Mouse (Mus musculus) bone marrow macrophage, adult 2 months (primary cell): ENCODE data around the gene Msantd4. TPM values are rescaled to one million over a fixed set of nuclear protein-coding genes. Genes with fewer than 3 reads are reported as not detected.
"Not testable (repeated sequence)": the region's sequence is repeated elsewhere in the genome, so short reads cannot be mapped to it uniquely, and the experiment has no call there.

Experiments used
- H3K27ac ChIP-seq: 2 replicates; pipeline ENCODE4 v1.5.1; 2012; ENCODE audit warnings: low read depth, low read length; ENCODE audit not compliant: insufficient read depth
- H3K4me1 ChIP-seq: 2 replicates; pipeline ENCODE4 v1.6.1; 2012; ENCODE audit warnings: low read length; ENCODE audit not compliant: control insufficient read depth, insufficient read depth
- H3K4me3 ChIP-seq: 2 replicates; pipeline ENCODE4 v1.5.1; 2012; ENCODE audit warnings: mild to moderate bottlenecking, low read length, moderate library complexity; ENCODE audit not compliant: insufficient read depth
- CTCF ChIP-seq: IDR thresholded peaks from 2 replicates; pipeline ENCODE4 v1.5.1; 2012; ENCODE audit warnings: low read depth, mild to moderate bottlenecking, low read length, moderate library complexity
- POLR2A ChIP-seq: IDR thresholded peaks from 2 replicates; pipeline ENCODE4 v1.6.1; 2012; ENCODE audit warnings: mild to moderate bottlenecking, low read depth, low read length, borderline replicate concordance
- polyA plus RNA-seq: library from polyadenylated mRNA; stranded (reverse); fragments of >200 nt; gene quantifications from 2 replicates; pipeline ENCODE4 v1.2.4, GENCODE M21; 2012; ENCODE audit not compliant: missing spikeins, insufficient read depth, insufficient read length

The Msantd4 gene
- 21.5 and 22.5 TPM in 2 replicates for polyA plus RNA-seq

GRCm38 (mm10) chr9:4375828-4376639 is at the start of gene Msantd4:
Gene Msantd4 (plus strand): TSS chr9:4376562.
- peak within 1 kb of the TSS; percentile 64 for H3K27ac ChIP-seq
- TF ChIP-seq CTCF (no peak), POLR2A (no peak)
- H3K4me1 ChIP-seq: peaks cover 15% of the 10 kb centered on the region
- H3K4me3 ChIP-seq: peak within 1 kb of the TSS; percentile 84

DNA sequence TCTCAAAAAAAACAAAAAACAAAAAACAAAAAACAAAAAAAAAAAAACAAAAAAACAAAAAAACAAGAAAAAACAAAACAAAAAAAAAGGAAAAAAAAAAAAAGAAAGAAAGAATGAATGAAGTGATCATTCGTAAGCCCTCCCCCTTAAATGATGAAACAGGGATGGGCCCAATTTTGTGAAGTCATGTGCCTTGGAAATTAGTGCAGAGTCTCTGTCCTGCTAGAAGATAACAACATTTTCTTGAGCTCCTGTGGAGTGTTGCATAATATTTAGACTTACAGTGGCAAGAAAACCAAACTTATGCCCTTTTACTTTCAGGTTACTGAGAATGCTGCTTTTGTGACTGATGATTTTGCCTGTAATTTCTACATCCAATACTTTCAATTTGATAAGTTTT is 23.2 kb upstream of the Msantd4 start:
- no peak overlapping the region for H3K27ac ChIP-seq
- TF ChIP-seq CTCF (no peak), POLR2A (no peak)
- H3K4me3 ChIP-seq: no peak overlapping the region
- H3K4me1 ChIP-seq: no peaks in the 10 kb centered on the region

GRCm38 (mm10) chr9:4376640-4377120 is 318 bp downstream of the Msantd4 start:
- Histone ChIP-seq H3K4me1 (peaks cover 17% of the 10 kb centered on the region), H3K27ac (peak overlapping the region; percentile 50; the same call in 1 of the 2 replicates), H3K4me3 (peak overlapping the region; percentile 84)
- TF ChIP-seq POLR2A (no peak), CTCF (no peak)

DNA sequence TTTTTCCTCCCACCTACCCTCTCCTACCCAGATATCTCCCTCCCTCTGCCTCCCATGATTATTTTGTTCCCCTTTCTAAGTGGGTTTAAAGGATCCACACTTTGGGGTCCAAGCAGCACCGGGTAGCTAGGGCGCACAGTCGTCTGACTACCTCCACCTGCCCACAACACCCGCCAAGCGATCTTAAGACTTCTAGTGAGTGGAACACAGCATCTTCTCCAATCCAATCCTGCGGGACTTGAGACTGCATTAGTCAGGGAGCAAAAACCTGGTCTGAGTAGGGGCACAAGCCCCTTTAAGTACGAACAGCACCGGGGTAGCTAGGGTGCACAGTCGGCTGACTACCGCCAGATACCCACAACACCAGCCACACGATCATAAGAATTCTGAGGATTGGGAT is 24.4 kb downstream of the Msantd4 start:
- H3K27ac ChIP-seq, H3K4me3 ChIP-seq, H3K4me1 ChIP-seq: not testable (repeated sequence)

Other genes starting within 250 kb of the Msantd4 start
- 7.5 and 9.3 TPM in 2 replicates for gene Aasdhppt, start 67.1 kb upstream of the Msantd4 start, polyA plus RNA-seq
- gene Kbtbd3, start 66.7 kb upstream of the Msantd4 start, polyA plus RNA-seq: 3.5 and 4.4 TPM in 2 replicates